Mouse (Mus musculus) myocyte (in vitro differentiated cells): Measurements from ENCODE around the gene C1qc.

Source experiments
- CEBPB ChIP-seq: IDR thresholded peaks from 2 replicates; pipeline ENCODE4 v1.6.1; 2011; ENCODE audit warnings: mild to moderate bottlenecking, moderate library complexity; ENCODE audit not compliant: poor library complexity, insufficient read depth, severe bottlenecking
- E2F4 ChIP-seq: IDR thresholded peaks from one replicate; pipeline ENCODE4 v1.6.1; 2011; ENCODE audit warnings: mild to moderate bottlenecking, control low read depth, moderate library complexity; ENCODE audit not compliant: insufficient read depth
- MAX ChIP-seq: IDR thresholded peaks from one replicate; pipeline ENCODE4 v1.6.1; 2011; ENCODE audit warnings: low read depth, mild to moderate bottlenecking, control low read depth
- MYOD1 ChIP-seq, 3 experiments: IDR thresholded peaks; one replicate each; pipeline ENCODE4 v1.6.1; 2011; ENCODE audit warnings: control low read depth in 2 of 3, low read depth in 2 of 3, mild to moderate bottlenecking in 2 of 3, moderate library complexity in 1 of 3; ENCODE audit not compliant: insufficient read length in 2 of 3, control insufficient read depth in 1 of 3
- MYOG ChIP-seq, 3 experiments: IDR thresholded peaks; one replicate each; pipeline ENCODE4 v1.6.1; 2011; ENCODE audit warnings: control low read depth in 2 of 3, low read depth in 2 of 3, mild to moderate bottlenecking in 2 of 3; ENCODE audit not compliant: insufficient read length in 2 of 3, control insufficient read depth in 1 of 3, insufficient read depth in 1 of 3
- POLR2A ChIP-seq: IDR thresholded peaks from one replicate; pipeline ENCODE4 v1.6.1; 2011; ENCODE audit warnings: low read depth, mild to moderate bottlenecking, control low read depth, moderate library complexity; ENCODE audit not compliant: insufficient read length
- POLR2AphosphoS2 ChIP-seq: IDR thresholded peaks from one replicate; pipeline ENCODE4 v1.6.1; 2011; ENCODE audit warnings: low read depth, control low read depth; ENCODE audit not compliant: insufficient read length
- REST ChIP-seq: IDR thresholded peaks from one replicate; pipeline ENCODE4 v1.6.1; 2011; ENCODE audit warnings: mild to moderate bottlenecking, control low read depth, moderate library complexity; ENCODE audit not compliant: insufficient read depth, insufficient read length
- SRF ChIP-seq: IDR thresholded peaks from one replicate; pipeline ENCODE4 v1.6.1; 2011; ENCODE audit warnings: low read depth; ENCODE audit not compliant: control insufficient read depth, insufficient read length
- TCF12 ChIP-seq: IDR thresholded peaks from one replicate; pipeline ENCODE4 v1.6.1; 2011; ENCODE audit warnings: mild to moderate bottlenecking, control low read depth; ENCODE audit not compliant: poor library complexity, insufficient read depth, severe bottlenecking
- USF1 ChIP-seq: IDR thresholded peaks from one replicate; pipeline ENCODE4 v1.6.1; 2011; ENCODE audit warnings: low read depth, mild to moderate bottlenecking, control low read depth, moderate library complexity

- TF ChIP-seq POLR2A: no peak
- TF ChIP-seq SRF: no peak
- no peak for TF ChIP-seq MAX
- TF ChIP-seq USF1: no peak
- no peak for TF ChIP-seq CEBPB
- TF ChIP-seq E2F4: no peak
- no peak for TF ChIP-seq MYOG (IDR thresholded peaks at IDR 0.05; ENCODE audit: control insufficient read depth in 1 of 3, insufficient read depth in 1 of 3, insufficient read length in 2 of 3, low read depth in 2 of 3)
- no peak for TF ChIP-seq MYOD1 (IDR thresholded peaks at IDR 0.05; ENCODE audit: control insufficient read depth in 1 of 3, insufficient read length in 2 of 3, low read depth in 2 of 3)
- no peak for TF ChIP-seq REST
- no peak for TF ChIP-seq TCF12
- no peak for TF ChIP-seq POLR2AphosphoS2
These were observed 6.3 kb upstream of the C1qc start for GRCm38 (mm10) chr4:136899154-136899553.
